Mouse (Mus musculus) heart, adult 8-10 months (tissue): ENCODE data around the gene Scgb3a1. TPM values are rescaled to one million over a fixed set of nuclear protein-coding genes. Genes with fewer than 3 reads are reported as not detected.

Experiments
- DNase-seq: peaks from one replicate; pipeline ENCODE4 v3.0.0; 2022; ENCODE audit warnings: low spot score
- total RNA-seq, 4 experiments: library from RNA; stranded (reverse); gene quantifications; 2 replicates each; pipeline ENCODE4 v1.2.4; 2022

Scgb3a1 gene
- total RNA-seq, 4 experiments from 2014 or later, result 0.72 to 2.7 (median 1.4) TPM; not detected in 1

DNA sequence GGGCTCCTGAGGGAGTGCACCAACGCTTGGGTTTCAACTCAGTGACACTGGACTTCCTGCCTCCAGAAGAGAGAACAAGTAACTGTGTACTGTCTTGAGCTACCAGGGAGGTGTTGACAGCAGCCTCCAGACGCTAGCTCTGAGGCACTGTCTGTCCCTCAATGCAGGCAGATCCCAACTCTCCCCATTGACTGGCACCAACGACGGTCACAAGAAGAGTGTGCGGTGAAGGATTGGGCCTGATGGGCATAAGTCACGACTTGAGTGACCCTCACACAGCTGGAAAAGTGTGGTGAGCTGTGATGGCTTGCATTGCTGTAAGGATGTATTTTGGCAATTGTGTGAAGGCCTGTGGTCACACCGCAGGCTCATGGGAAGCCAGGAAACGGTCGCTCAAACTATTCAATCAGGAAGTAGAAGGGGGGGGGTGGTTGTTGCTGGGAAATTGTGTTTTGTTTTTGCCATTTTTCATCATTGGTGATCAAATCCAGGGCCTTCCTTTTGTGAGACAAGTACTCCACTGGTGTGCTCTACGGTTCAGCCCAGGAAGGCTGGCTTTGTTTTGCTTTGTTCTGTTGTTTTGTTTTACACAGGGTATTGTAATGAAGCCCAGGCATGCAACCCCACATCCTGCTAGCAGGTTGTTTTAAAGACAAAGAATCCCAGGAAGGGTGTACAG is 4.5 kb upstream of the Scgb3a1 start:
- peak; percentile 42 for DNase-seq

DNA sequence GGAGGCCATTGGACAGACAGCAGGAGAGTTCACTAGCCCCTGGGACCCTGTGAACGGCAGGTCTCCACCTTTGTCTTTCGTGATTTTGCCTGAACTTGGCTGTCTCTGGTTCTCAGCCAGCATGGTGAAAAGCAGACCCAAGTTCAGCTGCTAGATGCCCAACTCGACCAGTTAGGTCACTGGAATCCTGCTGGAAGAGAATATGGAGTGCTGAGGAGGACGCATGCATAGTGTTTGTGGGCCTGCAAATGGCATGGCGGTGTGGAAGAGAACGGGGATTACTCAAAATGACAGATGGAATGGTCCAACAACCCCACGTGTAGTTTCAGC is 4.0 kb upstream of the Scgb3a1 start:
- DNase-seq, result no peak

DNA sequence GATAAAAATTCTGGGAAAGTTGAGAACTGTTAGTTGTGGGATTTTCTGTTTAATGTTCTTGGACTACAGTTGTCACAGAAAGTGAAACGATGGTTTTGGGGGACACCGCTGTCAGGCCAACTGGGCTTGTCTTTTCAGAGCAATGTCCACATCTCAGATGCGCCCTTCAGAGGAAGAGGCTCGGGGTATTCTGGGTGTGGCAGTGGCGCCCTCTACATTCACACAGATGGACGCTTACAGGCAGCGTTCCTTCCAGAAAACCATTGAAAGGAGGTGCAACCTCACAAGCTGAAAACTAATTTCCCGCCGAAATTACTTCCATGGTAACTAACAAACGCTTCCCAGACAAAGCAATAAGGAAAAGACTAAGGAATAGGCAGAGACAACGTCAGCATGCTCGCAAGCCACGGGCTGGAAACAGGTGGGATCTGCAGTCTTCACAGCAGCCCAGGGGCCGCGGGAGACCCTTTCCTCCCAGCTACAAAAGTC is 1.1 kb upstream of the Scgb3a1 start:
- no peak for DNase-seq

DNA sequence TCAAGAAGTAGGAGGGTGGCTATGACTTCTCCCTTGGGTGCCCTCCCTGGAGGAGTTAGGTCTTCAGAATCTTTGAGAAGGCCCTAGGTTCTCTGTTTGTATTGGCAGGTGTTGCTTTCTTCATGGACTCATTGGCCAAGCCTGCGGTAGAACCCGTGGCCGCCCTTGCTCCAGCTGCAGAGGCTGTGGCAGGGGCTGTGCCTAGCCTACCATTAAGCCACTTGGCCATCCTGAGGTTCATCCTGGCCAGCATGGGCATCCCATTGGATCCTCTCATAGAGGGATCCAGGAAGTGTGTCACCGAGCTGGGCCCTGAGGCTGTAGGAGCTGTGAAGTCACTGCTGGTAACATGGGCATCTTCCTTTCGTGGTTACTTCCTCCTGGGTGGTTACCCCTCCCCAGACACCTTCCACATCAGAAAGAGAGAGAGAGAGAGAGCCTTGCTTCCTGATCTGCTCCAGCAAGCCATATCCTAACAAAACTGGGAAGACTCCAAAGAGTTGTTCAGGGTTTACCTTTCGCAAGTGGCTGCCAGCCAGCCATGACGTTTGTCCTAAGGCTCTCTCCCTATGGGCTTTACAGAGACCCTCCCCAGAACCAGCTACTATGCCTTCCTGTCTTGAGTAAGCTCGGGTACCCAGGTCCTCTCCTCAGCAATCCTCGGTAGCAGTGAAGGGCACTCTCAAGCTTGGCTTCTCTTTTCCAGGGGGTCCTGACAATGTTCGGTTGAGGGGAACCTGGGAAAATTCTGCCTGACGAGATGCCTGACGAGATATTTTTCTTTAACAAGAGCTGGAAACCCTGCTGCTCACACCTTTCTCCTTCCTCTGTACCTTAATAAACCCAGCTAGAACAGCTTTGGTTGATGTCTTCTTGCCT is 1.1 kb downstream of the Scgb3a1 start:
- DNase-seq, result no peak

DNA sequence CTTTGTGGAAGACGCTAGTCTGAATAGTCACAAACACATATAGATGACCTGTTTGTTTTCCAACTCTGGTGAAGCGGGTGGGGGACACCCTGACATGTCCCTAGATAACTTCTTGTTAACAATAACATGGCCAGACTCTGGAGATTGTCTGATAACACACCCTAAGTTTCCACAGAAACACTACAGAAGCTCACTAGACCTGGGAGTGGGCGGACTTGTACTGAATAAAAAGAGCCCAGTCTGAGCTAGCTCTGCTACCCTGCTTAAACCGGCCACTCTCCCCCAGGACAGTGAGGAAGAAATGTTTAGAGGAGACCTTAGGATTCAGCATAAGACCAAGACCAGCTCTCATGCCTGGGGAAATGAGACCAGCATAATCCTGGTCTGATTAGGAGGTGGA is 2.1 kb downstream of the Scgb3a1 start:
- DNase-seq, result no peak

DNA sequence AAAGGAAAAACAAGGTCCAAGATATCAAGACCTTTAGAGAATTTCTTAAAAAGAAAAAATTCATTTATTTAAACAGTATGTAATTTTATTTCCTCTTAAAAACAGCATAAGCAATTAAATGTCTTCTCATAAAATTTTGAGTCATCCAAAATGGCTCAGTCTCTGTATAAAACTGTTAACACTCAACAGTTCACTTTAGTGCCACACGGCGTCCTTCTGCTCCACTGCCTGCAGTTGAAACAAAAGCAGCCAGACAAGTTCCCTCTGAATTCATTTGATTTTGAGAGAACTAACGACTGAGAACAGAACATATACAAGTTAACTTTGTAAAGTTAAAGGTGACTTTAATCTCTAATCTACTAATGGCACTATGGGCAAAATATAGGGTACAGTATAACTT is 10.0 kb downstream of the Scgb3a1 start:
- no peak for DNase-seq

DNA sequence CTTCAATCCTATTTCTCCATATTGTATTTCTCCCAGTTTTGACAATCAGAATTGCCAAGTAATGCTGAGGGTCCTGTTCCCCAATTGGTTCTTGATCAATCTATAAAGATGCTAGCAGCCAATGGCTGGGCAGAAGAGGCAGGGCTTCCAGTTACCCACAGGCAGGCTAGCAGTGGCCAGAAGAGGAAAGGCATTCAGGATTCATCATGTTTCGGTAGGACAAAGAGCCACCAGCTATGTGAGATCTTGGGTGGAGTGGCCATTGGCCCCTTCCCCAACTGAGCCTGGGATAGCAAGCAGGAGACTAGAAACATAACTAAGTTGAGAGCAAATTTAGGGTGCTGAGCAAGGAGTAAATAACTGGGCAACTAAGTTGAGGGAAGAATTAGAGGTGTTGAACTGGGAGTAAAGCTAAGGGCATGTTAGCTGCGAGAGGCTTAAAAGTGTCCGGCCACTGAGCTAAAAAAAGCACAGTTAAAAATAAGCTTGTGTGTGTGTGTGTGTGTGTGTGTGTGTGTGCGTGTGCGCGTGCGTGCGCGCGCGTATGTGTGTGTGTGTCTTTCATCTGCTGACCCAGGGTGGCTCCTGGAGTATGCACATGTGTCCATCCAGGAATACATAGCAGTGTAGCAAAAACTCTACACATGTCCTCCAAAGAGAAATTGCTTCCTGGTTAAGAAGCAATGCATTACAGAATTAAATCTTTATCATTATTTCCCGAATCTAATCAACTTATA is 21.0 kb downstream of the Scgb3a1 start:
- DNase-seq, result peak; percentile 14

DNA sequence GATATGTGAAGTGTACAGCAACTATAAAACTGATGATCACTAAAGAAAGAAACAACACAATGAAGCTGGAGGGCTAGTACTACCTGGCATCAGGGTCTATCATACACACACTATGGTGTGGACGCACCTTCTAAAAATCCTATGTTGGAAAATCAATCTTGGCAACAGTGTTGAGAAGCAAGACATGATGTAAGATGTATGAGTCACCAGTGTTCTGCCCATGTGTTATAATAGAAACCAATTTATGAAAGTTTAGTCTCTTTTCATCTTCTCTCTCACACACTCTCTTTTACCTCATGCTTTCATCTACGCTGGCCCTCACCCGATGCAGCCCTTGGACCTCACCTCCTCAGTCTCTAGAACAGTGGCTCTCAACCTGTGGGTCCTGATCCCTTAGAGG is 31.6 kb downstream of the Scgb3a1 start:
- no peak for DNase-seq

DNA sequence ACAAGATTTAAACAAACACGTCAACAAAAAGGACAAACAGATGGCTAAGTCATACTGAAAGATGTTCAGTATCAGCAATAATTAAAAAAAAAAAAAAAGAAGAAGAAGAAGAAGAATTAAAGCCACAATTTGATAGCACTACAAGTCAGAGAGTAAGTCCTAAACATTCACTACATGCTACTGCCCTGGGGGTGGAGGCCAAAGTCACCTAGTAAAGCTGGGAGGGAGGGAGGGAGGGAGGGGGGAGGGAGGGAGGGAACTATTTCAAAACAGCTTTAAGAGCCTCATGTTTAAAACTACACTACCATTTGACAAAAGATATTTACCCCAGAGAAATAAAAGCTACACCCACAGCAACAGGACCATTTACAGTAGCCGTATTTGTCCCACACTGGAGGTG is 32.3 kb downstream of the Scgb3a1 start:
- DNase-seq, result no peak

DNA sequence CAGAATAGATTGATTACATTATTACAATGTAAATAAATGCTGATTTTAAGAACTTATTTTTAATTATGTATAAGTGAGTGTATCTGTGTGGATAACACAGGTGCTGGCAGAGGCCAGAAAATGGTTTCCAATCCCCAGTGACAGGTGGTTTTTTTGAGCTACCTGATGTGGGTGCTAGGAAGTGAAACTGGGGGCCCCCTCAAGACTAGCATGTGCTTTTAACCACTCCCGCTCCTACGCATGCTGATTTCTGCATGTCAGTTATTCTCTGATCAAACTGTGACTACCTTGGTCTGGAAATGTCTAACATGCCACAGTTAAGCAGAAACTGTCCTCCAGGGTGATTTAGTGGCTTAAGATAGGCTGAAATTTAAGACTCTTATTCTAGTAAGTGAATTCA is 33.1 kb downstream of the Scgb3a1 start:
- DNase-seq, result no peak

DNA sequence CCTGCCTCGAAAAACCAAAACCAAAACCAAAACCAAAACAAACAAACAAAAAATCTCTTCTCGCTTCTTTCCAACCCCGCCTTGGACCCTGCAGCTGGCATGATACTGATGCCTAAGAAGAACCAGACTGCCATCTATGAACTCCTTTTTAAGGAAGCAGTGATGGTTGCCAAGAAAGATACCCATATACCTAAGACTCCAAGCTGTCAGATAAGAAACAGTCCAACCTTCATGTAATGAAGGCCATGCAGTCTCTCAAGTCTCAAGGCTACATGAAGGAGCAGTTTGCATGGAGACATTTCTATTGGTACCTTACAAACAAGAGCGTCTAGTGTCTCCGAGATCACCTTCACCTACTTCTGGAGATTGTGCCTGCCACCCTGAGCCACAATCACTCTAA is 34.4 kb downstream of the Scgb3a1 start:
- DNase-seq, result no peak

DNA sequence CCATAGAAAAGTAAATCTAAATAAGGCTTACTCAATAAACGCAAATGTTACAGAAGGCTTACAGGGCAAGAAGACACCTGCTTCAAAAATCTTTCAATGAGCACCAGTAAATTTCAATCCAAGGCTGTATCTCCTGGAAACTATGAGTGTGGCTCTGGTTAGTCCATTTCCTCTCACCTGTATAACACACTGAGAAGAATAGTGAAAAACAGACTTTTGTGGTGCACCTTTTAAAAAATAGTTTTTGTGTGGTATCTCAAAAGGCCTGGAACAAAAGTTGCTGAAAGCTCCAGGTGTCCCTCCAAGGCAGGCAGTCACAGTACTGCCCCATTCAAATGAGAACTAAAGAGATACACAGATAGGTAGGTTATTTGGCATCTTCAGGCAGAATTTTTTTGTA is 35.7 kb downstream of the Scgb3a1 start:
- DNase-seq, result no peak

DNA sequence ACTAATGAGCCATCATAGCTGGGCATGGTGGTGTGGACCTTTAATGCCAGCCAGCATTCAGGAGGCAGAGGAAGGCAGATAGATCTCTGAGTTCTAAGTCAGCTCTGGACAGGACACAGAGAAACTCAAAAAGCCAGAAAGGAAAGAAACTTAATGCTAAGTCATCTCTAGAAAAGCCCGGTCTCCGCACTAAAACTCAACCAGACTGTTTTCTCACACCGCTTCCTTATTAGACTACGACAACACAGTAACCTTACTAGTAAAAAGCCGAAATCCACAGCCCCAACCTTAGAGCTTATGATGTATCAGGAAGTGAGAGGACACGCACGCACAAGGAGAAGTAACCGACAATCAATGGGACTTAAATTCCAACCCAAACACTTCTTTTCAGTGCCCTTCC is 38.6 kb downstream of the Scgb3a1 start:
- DNase-seq, result no peak

DNA sequence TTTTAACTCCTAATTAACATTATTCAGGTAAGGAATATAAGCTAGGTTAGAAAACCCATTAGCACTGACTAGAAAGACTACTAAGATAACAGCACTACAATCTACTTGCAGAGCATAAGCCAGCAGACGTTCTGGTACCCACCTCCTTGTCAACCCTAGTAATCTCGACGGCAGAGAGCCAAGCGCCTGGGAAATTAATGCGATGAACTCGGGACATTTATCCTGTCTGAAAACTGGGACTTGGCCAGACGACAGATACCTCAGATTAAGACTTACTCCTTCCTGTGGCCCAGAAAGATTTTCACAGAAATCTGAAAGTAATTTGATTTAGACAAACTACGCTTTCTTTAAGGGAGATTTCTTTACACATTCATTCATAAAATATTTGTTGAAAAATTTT is 41.4 kb downstream of the Scgb3a1 start:
- no peak for DNase-seq

DNA sequence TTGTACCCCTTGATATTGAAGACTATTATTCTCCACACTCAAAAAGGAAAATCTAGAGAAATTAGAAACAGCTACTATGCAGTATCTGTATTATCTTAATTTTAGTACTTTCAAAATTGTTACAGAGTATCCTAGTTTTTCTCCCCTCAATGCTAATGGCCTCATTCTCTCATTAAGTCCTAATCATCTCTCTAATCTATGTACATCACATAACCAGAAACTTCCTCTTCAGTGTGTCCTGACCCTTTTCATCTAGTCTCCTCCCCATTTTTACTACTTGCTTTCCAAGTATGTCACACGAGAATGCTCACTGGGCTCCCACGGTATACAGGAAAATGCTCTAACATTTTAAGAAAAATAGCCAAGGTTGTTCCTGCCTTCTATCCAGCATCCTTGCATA is 44.4 kb downstream of the Scgb3a1 start:
- DNase-seq, result no peak

DNA sequence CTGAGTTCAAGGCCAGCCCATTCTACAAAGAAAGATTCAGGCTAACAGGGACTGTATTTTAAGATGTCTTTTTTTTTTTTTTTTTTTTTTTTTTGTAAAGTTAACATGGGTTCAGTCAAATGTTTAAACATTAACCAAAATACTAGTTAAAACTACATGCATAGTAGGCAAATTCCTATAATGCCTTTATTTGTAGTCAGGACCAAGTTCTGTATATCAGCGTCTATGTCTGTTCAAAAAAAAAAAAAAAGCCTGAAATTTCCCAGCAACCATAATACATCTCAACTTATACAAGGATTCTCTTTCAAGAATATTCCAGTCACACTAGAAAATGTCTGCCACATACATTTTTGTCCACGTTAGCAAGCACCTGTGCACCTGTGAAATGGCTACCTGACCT is 47.3 kb downstream of the Scgb3a1 start:
- no peak for DNase-seq

DNA sequence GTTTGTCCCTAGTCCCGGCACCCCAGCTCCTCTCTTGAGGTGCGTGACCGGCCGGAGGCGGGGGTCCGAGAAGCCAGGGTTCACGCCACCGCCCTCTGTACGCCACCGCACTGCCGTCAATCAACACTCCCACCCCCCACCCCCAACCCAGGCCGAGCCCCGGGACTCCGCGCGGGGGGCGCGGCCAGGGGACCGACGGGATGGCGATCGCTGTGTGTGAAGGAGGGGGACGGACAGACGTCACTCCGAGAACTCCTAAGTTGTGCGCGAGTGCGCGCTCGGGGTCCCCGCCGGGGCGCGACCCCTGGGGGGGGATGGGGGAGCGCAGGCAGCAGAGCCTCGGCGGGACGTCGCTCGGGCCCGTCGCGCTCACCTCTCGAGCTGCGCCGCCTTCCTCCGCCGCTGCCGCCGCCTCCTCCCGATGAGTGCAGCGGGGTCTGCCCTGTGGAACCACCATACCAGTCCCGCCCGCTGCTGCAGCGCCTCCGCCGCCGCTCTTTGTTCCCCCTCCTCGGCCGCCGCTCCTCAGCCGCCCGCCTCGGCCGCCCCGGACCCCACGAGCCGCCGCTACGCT is 48.7 kb downstream of the Scgb3a1 start:
- DNase-seq, result no peak

DNA sequence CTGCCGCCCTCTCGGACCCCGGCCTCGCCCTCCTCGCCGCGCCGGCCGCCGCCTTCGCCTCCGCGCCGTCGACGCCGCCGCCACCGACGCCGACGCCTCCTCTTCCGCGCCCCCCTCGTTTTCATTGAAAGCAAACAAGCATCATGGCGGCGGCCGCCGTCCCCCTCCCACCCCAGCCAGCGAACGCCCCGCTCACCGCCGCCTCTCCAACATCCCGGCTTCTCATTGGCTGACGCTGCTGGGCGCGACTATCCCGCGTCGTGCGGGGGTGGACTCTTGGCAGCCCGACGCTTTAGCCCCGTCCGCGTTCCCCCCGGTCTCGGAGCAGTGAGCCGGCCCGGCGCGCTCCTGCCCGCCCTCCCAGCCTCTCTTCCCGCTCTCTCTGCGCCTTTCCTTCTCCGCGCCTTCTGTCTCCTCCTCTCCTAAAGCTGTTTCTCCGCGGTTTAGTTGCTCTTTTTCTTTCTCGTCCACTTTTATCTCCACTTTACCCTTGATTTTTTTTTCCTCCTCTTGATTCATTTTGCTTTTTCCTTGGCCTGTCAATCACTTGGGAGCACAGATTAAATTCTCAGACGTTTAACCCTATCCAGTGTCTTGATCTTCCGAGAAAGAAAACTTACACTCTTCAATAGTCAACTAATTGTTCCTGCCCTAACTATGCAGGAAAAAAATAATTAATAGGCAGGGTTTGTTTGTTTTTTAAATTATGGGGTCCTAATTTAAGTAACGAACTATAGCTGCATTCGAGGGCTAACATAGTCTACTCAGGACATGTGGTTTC is 49.3 kb downstream of the Scgb3a1 start, which contains the start of gene Cnot6:
TSS of gene Cnot6 (minus strand) at position 169 of the 781 bp plus-strand sequence.
- DNase-seq, result peak; percentile 97

DNA sequence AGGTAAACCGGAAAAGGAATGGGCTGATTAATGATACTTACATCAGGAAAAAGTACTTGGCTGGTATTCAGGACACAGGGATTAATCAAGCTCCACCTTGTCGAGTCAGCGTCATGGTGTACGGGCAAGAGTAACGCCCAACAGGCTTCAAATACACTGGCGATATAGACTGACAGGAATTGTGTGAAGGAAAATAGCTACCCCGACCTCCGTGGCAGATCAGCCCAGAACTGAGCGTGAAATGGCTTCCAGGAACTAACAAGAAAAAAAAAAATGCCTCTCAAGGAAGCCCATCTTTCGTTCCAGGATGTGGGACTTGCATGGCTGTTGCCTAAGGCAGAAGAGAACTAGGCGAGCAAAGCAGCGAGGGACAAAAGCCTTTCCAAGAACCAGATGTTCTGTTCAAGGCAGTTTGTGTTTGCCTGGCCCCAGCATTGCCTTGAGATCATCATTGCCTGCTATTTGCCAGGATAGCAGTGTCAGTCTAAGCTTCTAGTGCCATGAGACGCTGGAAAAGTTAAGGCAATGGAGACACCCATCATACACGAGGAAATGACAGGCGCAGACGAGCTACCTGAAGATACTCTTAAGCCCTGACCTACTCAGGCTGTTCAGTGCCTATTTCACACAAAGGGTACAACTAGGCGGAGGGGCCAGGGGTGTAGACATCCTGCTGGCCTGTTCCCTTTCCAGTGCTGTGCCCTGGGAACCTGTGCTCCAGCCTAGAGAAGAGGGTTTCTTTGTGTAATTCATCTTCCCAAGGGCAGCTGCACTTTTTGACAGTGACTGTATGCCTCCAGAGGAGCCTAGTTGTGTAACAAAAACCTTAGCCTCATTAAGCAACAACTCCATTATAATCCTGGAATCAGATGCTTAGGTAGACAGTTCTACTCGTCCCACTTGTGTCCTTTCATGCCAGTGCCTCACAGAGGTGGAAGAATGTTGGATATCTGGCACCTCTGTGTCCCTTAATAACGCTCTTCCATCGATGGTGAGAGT is 50.2 kb downstream of the Scgb3a1 start:
- DNase-seq, result peak; percentile 35
